Mouse (Mus musculus): ENCODE results near the gene Fam78b. TPM values are rescaled to one million over a fixed set of nuclear protein-coding genes. Genes with fewer than 3 reads are reported as not detected.

Fam78b gene
- total RNA-seq, 2 experiments from 2014 or later, result 1.4 to 3.0 TPM

GRCm38 (mm10) chr1:167085461-167085860 lies 84.2 kb downstream of the Fam78b start:
- intact Hi-C loops (cut with DNase I), result no loop called here

GRCm38 (mm10) chr1:167090466-167090865 lies 89.2 kb downstream of the Fam78b start:
- intact Hi-C loops (cut with DNase I), result no loop called here
- DNase-seq, result no peak

More at GRCm38 (mm10) chr1:167085461-167085860, 84.2 kb downstream of the Fam78b start:
- no peak for DNase-seq

- no peak for DNase-seq
- intact Hi-C loops (cut with DNase I), result no loop called here
Measured at GRCm38 (mm10) chr1:167093551-167093950, 92.3 kb downstream of the Fam78b start.

GRCm38 (mm10) chr1:167094589-167095148 lies 93.5 kb downstream of the Fam78b start:
- DNase-seq, result no peak
- intact Hi-C loops (cut with DNase I), result no loop called here

GRCm38 (mm10) chr1:167098741-167099140 lies 97.5 kb downstream of the Fam78b start:
- no peak for DNase-seq
- intact Hi-C loops (cut with DNase I), result no loop called here

- intact Hi-C loops (cut with DNase I), result no loop called here
- no peak for DNase-seq
Measured at GRCm38 (mm10) chr1:167102046-167102445, 100.8 kb downstream of the Fam78b start.

- intact Hi-C loops (cut with DNase I), result no loop called here
- no peak for DNase-seq
Measured at GRCm38 (mm10) chr1:167102566-167102965, 101.3 kb downstream of the Fam78b start.

GRCm38 (mm10) chr1:167104956-167105626 lies 103.9 kb downstream of the Fam78b start:
- no peak for DNase-seq
- intact Hi-C loops (cut with DNase I), result no loop called here

GRCm38 (mm10) chr1:167105916-167106315 lies 104.7 kb downstream of the Fam78b start:
- intact Hi-C loops (cut with DNase I), result no loop called here
- DNase-seq, result no peak

- no peak for DNase-seq
- intact Hi-C loops (cut with DNase I), result no loop called here
Measured at GRCm38 (mm10) chr1:167108973-167109509, 107.8 kb downstream of the Fam78b start.

- no peak for DNase-seq
- intact Hi-C loops (cut with DNase I), result no loop called here
Measured at GRCm38 (mm10) chr1:167114363-167115050, 113.3 kb downstream of the Fam78b start.

- intact Hi-C loops (cut with DNase I), result no loop called here
Measured at GRCm38 (mm10) chr1:167115121-167115520, 113.9 kb downstream of the Fam78b start.

GRCm38 (mm10) chr1:167116733-167117132 lies 115.5 kb downstream of the Fam78b start:
- no peak for DNase-seq
- intact Hi-C loops (cut with DNase I), result no loop called here

More at GRCm38 (mm10) chr1:167115121-167115520, 113.9 kb downstream of the Fam78b start:
- no peak for DNase-seq

- intact Hi-C loops (cut with DNase I), result no loop called here
- no peak for DNase-seq
Measured at GRCm38 (mm10) chr1:167118971-167119370, 117.8 kb downstream of the Fam78b start.

- intact Hi-C loops (cut with DNase I), result no loop called here
- DNase-seq, result no peak
Measured at GRCm38 (mm10) chr1:167119439-167119838, 118.2 kb downstream of the Fam78b start.

- DNase-seq, result no peak
- intact Hi-C loops (cut with DNase I), result no loop called here
Measured at GRCm38 (mm10) chr1:167122436-167122835, 121.2 kb downstream of the Fam78b start.

GRCm38 (mm10) chr1:167123551-167123950 lies 122.3 kb downstream of the Fam78b start:
- intact Hi-C loops (cut with DNase I), result no loop called here
- no peak for DNase-seq

GRCm38 (mm10) chr1:167125870-167126269 lies 124.7 kb downstream of the Fam78b start:
- no peak for DNase-seq
- intact Hi-C loops (cut with DNase I), result no loop called here

- DNase-seq, result no peak
- intact Hi-C loops (cut with DNase I), result no loop called here
Measured at GRCm38 (mm10) chr1:167126292-167126691, 125.1 kb downstream of the Fam78b start.

GRCm38 (mm10) chr1:167135748-167136147 lies 134.5 kb downstream of the Fam78b start:
- intact Hi-C loops (cut with DNase I), result no loop called here
- no peak for DNase-seq

Data from gastrocnemius, postnatal 36 days (tissue).